Mouse (Mus musculus): ENCODE results near the gene Wipf2. TPM values are rescaled to one million over a fixed set of nuclear protein-coding genes. Genes with fewer than 3 reads are reported as not detected.
A peak's percentile ranks its signal among the peaks of the same experiment; 100 is the strongest.

Gene Wipf2
- polyA plus RNA-seq, 1 experiment from 2014 or later, result 3.9 TPM

DNA sequence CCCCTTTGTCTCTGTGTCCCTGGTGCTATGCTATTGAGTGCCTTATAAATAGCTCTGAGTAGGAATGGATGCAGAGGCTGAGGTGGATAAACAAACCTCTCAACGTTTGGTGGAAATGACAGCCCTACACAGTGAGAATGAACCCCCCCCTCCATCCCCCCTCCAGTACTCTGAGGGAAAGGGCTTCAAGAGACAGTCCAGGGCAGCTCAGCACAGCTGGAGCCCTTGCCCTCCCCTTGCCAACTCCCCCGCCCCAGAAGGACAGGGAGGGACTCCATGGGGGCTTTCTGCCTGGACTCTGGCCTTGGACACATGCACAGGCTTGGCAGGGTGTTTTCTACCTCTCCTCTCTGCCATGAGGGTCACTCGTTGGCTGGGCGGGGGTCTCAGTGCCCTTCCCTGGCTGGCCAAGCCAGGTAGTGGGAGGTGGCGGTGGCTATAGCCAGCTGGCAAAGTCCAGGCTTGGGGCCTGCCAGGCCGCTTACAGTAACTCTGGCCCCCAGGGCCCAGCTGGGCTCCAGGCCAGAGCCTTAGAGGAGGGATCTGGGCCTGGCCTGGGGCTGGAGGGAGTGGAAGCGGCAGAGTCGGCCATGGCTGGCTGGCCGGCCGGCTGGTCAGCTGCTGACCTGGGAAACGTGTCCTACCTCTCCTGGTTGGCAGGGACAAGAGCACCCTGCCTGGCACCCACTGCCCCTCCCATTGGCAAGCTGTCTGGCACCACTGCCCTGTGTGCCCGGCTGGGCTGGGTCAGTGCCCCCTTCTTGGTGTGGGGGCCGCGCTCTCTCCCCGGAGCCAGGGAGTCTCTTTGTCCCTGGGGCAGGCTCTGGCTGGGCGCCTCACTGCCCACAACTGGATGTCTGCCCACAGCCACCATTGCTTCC is 87.8 kb downstream of the Wipf2 start:
- ATAC-seq (ENCODE audit: low FRiP score), result peak; percentile 71
- H3K4me2 ChIP-seq, result peak overlapping the region; percentile 27
- H3K4me1 ChIP-seq, result peaks cover 72% of the 10 kb centered on the region
- 0 out of 2 replicates have a peak, but pooled peaks cover 4% of the 10 kb centered on the region for H3K36me3 ChIP-seq
- peak overlapping the region; percentile 80 for H3K27ac ChIP-seq (replicated peaks)
- no peak overlapping the region for H3K4me3 ChIP-seq (replicated peaks)
- WGBS, result 53% methylated on average over 16 of the region's 16 CpGs
- no peaks in the 10 kb centered on the region for H3K9me3 ChIP-seq (replicated peaks)
- H3K9ac ChIP-seq (replicated peaks), result no peak overlapping the region; the same call in 1 of the 2 replicates
- H3K27me3 ChIP-seq (replicated peaks), result no peaks in the 10 kb centered on the region

DNA sequence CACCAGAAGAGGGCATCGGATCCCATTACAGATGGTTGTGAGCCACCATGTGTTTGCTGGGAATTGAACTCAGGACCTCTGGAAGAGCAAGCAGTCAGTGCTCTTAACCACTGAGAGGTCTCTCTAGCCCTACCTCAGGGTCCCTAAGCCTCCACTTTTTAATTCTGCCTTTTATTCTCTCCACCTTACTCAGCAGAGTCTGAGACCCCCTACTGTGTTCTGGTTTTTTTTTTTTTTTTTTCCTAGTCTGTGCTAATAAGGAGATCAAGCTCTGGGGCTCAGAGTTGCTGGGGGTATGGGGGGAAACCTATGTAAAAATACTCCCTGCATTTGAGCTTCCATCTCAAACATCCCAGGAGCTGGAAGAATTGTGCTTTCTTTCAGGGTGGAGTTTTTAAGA is 88.7 kb downstream of the Wipf2 start:
- H3K9me3 ChIP-seq (replicated peaks), result no peaks in the 10 kb centered on the region
- H3K36me3 ChIP-seq, result 0 out of 2 replicates have a peak, but pooled peaks cover 4% of the 10 kb centered on the region
- no peak overlapping the region for H3K4me2 ChIP-seq
- no peak overlapping the region for H3K9ac ChIP-seq (replicated peaks)
- 90% methylated on average over 1 of the region's 1 CpGs for WGBS
- H3K27me3 ChIP-seq (replicated peaks), result no peaks in the 10 kb centered on the region
- peaks cover 70% of the 10 kb centered on the region for H3K4me1 ChIP-seq
- no peak for ATAC-seq (ENCODE audit: low FRiP score)
- no peak overlapping the region for H3K4me3 ChIP-seq (replicated peaks)
- H3K27ac ChIP-seq (replicated peaks), result no peak overlapping the region

DNA sequence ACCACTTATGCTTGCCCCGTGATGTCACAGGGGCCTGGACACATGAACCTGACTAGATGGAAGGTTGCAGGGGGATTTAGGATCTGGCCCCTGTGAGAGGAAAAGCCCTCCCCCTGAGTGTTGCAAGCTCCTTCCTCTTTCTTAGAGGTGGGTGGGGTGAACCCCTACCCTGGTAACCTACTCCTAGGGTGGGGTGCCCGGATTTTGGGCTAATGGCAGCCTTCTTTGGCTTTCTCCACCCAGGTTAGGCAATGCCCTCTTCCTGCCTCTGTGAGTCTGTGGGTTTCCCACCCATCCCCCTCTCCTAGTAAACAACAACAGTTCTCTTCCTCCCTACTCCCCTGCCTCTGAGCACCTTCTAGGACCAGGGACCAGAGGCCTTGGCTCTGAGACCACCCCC is 89.3 kb downstream of the Wipf2 start:
- Histone ChIP-seq H3K4me3 (replicated peaks) (no peak overlapping the region), H3K27me3 (replicated peaks) (no peaks in the 10 kb centered on the region), H3K4me2 (no peak overlapping the region), H3K4me1 (peaks cover 64% of the 10 kb centered on the region), H3K36me3 (0 out of 2 replicates have a peak, but pooled peaks cover 4% of the 10 kb centered on the region), H3K27ac (replicated peaks) (no peak overlapping the region), H3K9me3 (replicated peaks) (no peaks in the 10 kb centered on the region), H3K9ac (replicated peaks) (no peak overlapping the region)
- no peak for ATAC-seq (ENCODE audit: low FRiP score)
- WGBS, result 83% methylated on average over 2 of the region's 2 CpGs

DNA sequence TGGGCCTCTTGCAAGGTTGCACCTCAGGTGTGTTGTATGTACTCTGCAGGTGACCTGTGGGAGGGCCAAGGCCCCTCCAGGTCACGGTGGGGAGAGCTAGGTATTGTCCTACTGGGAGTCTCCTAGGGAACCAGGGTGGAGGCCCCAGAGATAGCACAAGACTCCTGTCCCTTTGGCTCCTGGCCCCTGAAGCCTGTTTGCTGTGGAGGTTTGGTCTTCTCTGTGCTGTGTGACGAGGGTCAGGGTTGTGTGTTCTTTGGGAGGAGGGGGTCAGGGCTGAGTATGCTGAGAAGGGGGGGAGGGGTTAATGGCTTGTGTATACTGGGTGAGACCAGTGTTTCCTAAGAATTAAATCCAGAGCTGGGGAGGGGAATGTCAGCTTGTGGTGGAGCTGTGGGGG is 89.9 kb downstream of the Wipf2 start:
- H3K36me3 ChIP-seq, result 0 out of 2 replicates have a peak, but pooled peaks cover 4% of the 10 kb centered on the region
- WGBS, result 17% methylated on average over 2 of the region's 2 CpGs
- H3K27me3 ChIP-seq (replicated peaks), result no peaks in the 10 kb centered on the region
- no peak for ATAC-seq (ENCODE audit: low FRiP score)
- H3K9me3 ChIP-seq (replicated peaks), result no peaks in the 10 kb centered on the region
- no peak overlapping the region for H3K4me2 ChIP-seq
- no peak overlapping the region for H3K9ac ChIP-seq (replicated peaks)
- H3K27ac ChIP-seq (replicated peaks), result no peak overlapping the region
- H3K4me3 ChIP-seq (replicated peaks), result no peak overlapping the region
- H3K4me1 ChIP-seq, result peaks cover 58% of the 10 kb centered on the region

DNA sequence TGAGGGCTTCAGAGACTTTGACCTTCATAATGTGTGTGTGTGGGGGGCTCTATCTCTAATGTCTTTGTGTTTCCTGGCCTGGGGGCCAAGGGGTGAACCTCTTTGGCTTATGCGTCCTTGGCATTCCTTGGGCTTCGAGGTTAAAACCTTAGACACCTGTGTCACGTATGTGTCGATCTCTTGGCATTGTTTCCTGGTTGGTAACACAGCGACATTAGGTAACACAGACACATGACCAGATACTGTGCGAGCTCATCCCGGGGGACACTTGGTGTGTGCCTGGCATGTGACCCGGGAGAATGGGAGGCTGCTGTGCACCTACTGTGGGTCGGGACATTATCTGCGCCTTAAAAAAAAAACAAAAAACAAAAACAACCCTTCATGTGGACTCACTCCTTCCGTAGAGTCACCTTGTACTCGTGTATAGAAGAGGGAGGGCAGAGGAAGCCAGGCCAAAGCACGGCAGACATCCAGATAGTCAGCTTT is 90.4 kb downstream of the Wipf2 start:
- Histone ChIP-seq H3K9me3 (replicated peaks) (no peaks in the 10 kb centered on the region), H3K36me3 (0 out of 2 replicates have a peak, but pooled peaks cover 4% of the 10 kb centered on the region), H3K4me1 (peaks cover 57% of the 10 kb centered on the region), H3K27ac (replicated peaks) (peak overlapping the region; percentile 77; the same call in 1 of the 2 replicates), H3K4me3 (replicated peaks) (no peak overlapping the region), H3K27me3 (replicated peaks) (no peaks in the 10 kb centered on the region), H3K4me2 (peak overlapping the region; percentile 34), H3K9ac (replicated peaks) (no peak overlapping the region)
- no peak for ATAC-seq (ENCODE audit: low FRiP score)
- 35% methylated on average over 13 of the region's 13 CpGs for WGBS

DNA sequence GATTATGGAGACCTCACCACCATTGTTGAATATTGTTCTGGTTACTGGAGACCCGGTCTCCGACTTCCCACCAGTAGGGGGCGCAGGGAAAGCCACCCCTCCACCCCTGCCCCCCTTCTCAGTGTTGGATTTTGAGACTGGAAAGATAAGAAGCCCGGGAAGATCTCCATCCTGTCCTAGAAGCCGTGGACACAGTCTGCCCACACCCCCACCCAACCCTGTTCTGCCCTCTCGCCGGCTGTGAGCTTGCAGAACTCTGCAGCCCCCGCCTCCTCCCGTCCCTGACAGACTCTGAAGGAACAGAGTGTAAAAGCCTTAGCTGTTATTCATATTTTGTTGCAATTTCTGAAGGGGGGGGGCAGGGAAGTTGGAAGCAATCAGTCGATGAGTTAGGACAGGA is 90.9 kb downstream of the Wipf2 start:
- Histone ChIP-seq H3K36me3 (0 out of 2 replicates have a peak, but pooled peaks cover 4% of the 10 kb centered on the region), H3K27ac (replicated peaks) (peak overlapping the region; percentile 77), H3K4me2 (peak overlapping the region; percentile 34), H3K4me1 (peaks cover 58% of the 10 kb centered on the region), H3K9me3 (replicated peaks) (no peaks in the 10 kb centered on the region), H3K9ac (replicated peaks) (peak overlapping the region; percentile 26), H3K4me3 (replicated peaks) (no peak overlapping the region), H3K27me3 (replicated peaks) (no peaks in the 10 kb centered on the region)
- 0 out of 2 replicates have a peak, but pooled peaks have one; percentile 3 for ATAC-seq (ENCODE audit: low FRiP score)
- 8% methylated on average over 10 of the region's 10 CpGs for WGBS

Other genes with a start within 250 kb of the Wipf2 start
- 0.42 and 0.79 TPM in 2 replicates for gene Gm12355, start 238.0 kb upstream of the Wipf2 start, polyA plus RNA-seq (2015; fragmentation: Nextera tagmentation; extraction: Ambion mirVana)
- not detected in 2 replicates for gene Gsdma3, start 237.3 kb upstream of the Wipf2 start, polyA plus RNA-seq (2015; fragmentation: Nextera tagmentation; extraction: Ambion mirVana)
- gene Gsdma2, start 216.9 kb upstream of the Wipf2 start, polyA plus RNA-seq (2015; fragmentation: Nextera tagmentation; extraction: Ambion mirVana), result 0.14 and 0.15 TPM in 2 replicates
- gene Gsdma, start 199.3 kb upstream of the Wipf2 start, polyA plus RNA-seq (2015; fragmentation: Nextera tagmentation; extraction: Ambion mirVana), result 0.06 TPM in 1 of 2 replicates, not detected in the other
- gene Psmd3, start 181.1 kb upstream of the Wipf2 start, polyA plus RNA-seq (2015; fragmentation: Nextera tagmentation; extraction: Ambion mirVana), result 185 and 191 TPM in 2 replicates
- gene Csf3, start 162.4 kb upstream of the Wipf2 start, polyA plus RNA-seq (2015; fragmentation: Nextera tagmentation; extraction: Ambion mirVana), result not detected in 2 replicates
- 59.6 and 60.9 TPM in 2 replicates for gene Med24, start 134.2 kb upstream of the Wipf2 start, polyA plus RNA-seq (2015; fragmentation: Nextera tagmentation; extraction: Ambion mirVana)
- 104 and 125 TPM in 2 replicates for gene Thra, start 123.0 kb upstream of the Wipf2 start, polyA plus RNA-seq (2015; fragmentation: Nextera tagmentation; extraction: Ambion mirVana)
- gene Nr1d1, start 88.3 kb upstream of the Wipf2 start, polyA plus RNA-seq (2015; fragmentation: Nextera tagmentation; extraction: Ambion mirVana), result 3.8 and 4.0 TPM in 2 replicates
- 27.5 and 30.1 TPM in 2 replicates for gene Msl1, start 68.1 kb upstream of the Wipf2 start, polyA plus RNA-seq (2015; fragmentation: Nextera tagmentation; extraction: Ambion mirVana)
- gene Casc3, start 58.7 kb upstream of the Wipf2 start, polyA plus RNA-seq (2015; fragmentation: Nextera tagmentation; extraction: Ambion mirVana), result 44.3 and 46.8 TPM in 2 replicates
- gene Rapgefl1, start 26.9 kb upstream of the Wipf2 start, polyA plus RNA-seq (2015; fragmentation: Nextera tagmentation; extraction: Ambion mirVana), result 12.5 and 13.7 TPM in 2 replicates
- 3.8 and 12.0 TPM in 2 replicates for gene Cdc6, start 44.2 kb downstream of the Wipf2 start, polyA plus RNA-seq (2015; fragmentation: Nextera tagmentation; extraction: Ambion mirVana)
- gene Rara, start 64.2 kb downstream of the Wipf2 start, polyA plus RNA-seq (2015; fragmentation: Nextera tagmentation; extraction: Ambion mirVana), result 17.3 and 19.9 TPM in 2 replicates
- gene Gjd3, start 119.4 kb downstream of the Wipf2 start, polyA plus RNA-seq (2015; fragmentation: Nextera tagmentation; extraction: Ambion mirVana), result 2.2 and 3.0 TPM in 2 replicates
- gene Top2a, start 160.6 kb downstream of the Wipf2 start, polyA plus RNA-seq (2015; fragmentation: Nextera tagmentation; extraction: Ambion mirVana), result 25.8 and 71.2 TPM in 2 replicates
- gene Igfbp4, start 177.6 kb downstream of the Wipf2 start, polyA plus RNA-seq (2015; fragmentation: Nextera tagmentation; extraction: Ambion mirVana), result 151 and 215 TPM in 2 replicates
- gene Tns4, start 225.7 kb downstream of the Wipf2 start, polyA plus RNA-seq (2015; fragmentation: Nextera tagmentation; extraction: Ambion mirVana), result 0.09 and 0.22 TPM in 2 replicates

Data from neural tube, embryonic 15.5 days (tissue).